Mouse (Mus musculus) cortical plate, adult 2 months (tissue): ENCODE measurements at regions not wholly inside any gene's neighbourhood (a gene's known extent, or its start where the extent isn't known, plus 50 kb on each side); places are given as distances from the start of the nearest gene placed in this dataset.

ENCODE experiments used
- H3K27ac ChIP-seq: fragments of 200-500 bp; 2 replicates; pipeline ENCODE4 v1.5.1; 2012; ENCODE audit warnings: low read length, control low read depth, inconsistent platforms; ENCODE audit not compliant: insufficient read depth
- H3K4me1 ChIP-seq: fragments of 200-500 bp; 2 replicates; pipeline ENCODE4 v1.6.1; 2011; ENCODE audit warnings: low read length; ENCODE audit not compliant: control insufficient read depth, insufficient read depth
- H3K4me3 ChIP-seq: fragments of 200-500 bp; 2 replicates; pipeline ENCODE4 v1.5.1; 2011; ENCODE audit warnings: mild to moderate bottlenecking, low read length, control low read depth; ENCODE audit not compliant: insufficient read depth
- CTCF ChIP-seq: fragments of 200-500 bp; IDR thresholded peaks from 2 replicates; pipeline ENCODE4 v1.5.1; 2011; ENCODE audit warnings: mild to moderate bottlenecking, control low read depth, low read length; ENCODE audit not compliant: insufficient read depth; ENCODE audit errors: extremely low read depth
- POLR2A ChIP-seq: fragments of 200-500 bp; IDR thresholded peaks from 2 replicates; pipeline ENCODE4 v1.6.1; 2011; ENCODE audit warnings: mild to moderate bottlenecking, low read length, control low read depth; ENCODE audit not compliant: insufficient read depth; ENCODE audit errors: extremely low read depth

DNA sequence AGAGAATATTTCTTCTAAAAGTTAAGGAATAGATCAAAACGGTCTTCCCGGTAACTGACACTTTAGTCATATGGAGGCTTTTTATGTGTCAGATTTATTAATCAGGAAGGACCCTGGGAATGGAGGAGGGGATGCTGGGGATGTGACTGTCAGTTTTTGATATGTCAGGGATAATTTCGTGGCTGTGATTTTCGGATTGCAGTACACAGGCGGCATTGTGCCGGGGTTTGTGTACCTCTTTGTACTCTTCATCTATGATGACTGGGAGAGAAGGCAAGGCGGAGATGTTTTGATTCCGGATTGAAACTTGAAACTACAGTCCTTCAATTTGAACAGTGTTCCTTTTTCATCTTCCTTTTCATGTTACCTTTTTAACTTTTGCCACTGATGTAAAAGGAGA is 344.2 kb downstream of the Mdfic start:
- no peak for TF ChIP-seq CTCF
- no peak for TF ChIP-seq POLR2A
- no peak overlapping the region for H3K4me3 ChIP-seq

DNA sequence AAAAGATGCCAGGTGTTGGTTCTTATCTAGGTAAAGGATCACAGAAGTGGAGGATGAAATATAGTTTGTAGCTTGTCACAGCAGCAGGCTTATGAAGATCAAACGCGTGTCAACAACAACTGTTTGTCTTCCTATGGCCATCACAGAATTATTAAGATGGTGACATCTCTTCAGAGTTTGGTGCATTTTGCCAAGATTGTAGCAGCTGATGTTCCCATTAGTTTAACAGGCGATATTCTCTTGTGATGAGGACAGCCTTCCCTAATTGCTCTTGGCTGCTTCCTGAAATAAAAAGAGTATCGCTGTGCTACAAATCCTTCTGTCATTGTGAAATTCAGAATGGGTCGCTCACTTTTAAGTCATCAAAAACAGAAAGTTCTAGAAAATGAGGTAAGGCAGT is 344.7 kb downstream of the Mdfic start:
- Histone ChIP-seq H3K4me1 (no peaks in the 10 kb centered on the region), H3K27ac (no peak overlapping the region), H3K4me3 (no peak overlapping the region)
- TF ChIP-seq CTCF (no peak), POLR2A (no peak)

More for the DNA sequence above, 344.2 kb downstream of the Mdfic start:
- H3K4me1 ChIP-seq: no peaks in the 10 kb centered on the region
- no peak overlapping the region for H3K27ac ChIP-seq

DNA sequence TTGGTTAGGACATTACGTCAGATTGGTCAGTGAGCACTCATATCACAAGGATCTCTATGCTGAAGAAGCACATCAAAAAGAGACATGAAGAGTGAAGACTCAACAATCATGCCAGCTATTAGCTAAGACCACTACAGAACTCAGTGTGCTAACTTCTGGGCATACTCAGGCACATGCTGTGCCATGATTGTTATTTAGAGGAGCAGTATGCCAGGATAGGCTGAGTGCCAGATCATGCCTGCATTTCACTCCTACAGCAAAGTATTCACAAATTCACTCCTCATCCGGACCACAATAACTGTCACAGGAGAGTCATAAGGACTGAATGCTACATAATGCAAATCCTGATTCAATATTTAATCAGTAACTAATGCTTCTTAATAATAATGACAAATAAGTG is 355.8 kb downstream of the Mdfic start:
- H3K27ac ChIP-seq: no peak overlapping the region
- no peaks in the 10 kb centered on the region for H3K4me1 ChIP-seq
- TF ChIP-seq POLR2A: no peak
- no peak for TF ChIP-seq CTCF
- H3K4me3 ChIP-seq: no peak overlapping the region

DNA sequence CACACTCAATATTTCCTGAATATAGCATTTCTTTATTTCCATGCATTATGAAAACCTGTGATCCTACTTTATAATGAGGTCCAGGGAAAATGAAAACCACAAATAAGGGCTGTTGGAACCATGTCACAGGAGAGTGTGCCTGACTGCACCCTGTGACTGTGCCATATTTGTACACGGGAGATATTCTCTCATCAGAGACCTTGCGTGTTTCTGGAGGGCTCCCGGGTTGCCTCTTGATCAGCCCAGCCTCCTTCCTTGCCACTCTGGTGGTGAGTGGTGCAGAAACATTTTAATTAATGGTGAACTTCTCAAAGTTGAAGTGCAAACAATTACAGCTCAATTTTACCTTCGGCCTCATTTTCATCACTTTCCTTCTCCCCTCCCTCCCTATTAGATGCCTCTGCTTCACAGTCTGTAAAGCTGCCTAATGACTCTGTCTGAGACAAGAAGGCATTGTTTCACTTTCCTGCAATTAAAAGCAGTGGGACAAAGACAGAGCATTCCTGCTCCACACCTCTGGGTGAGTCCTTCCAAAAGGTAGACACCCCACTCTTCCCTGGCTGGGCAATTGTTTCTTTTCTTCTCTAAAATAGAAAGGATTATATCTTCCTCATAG is 356.8 kb downstream of the Mdfic start:
- Histone ChIP-seq H3K4me1 (no peaks in the 10 kb centered on the region), H3K27ac (no peak overlapping the region), H3K4me3 (no peak overlapping the region)
- TF ChIP-seq CTCF: no peak

DNA sequence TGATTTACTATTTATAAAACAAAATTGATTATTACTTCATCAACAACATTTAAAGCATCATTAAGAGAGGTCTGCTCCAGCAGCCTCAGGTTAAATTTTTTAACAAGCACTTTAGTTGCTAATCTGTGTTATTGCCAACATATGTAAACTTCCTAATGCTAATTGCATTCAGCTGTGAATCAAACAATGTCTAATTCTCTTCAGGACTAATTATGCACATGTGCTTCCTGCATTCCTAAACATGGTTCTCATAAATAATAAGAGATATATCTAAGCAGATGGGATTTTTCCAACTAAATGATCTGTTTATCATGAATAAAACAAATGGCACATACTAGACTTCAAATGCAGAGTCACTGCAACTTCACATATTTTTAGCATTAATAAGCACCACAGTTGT is 357.5 kb downstream of the Mdfic start:
- no peak overlapping the region for H3K27ac ChIP-seq
- no peak overlapping the region for H3K4me3 ChIP-seq
- H3K4me1 ChIP-seq: no peaks in the 10 kb centered on the region
- no peak for TF ChIP-seq POLR2A
- no peak for TF ChIP-seq CTCF

DNA sequence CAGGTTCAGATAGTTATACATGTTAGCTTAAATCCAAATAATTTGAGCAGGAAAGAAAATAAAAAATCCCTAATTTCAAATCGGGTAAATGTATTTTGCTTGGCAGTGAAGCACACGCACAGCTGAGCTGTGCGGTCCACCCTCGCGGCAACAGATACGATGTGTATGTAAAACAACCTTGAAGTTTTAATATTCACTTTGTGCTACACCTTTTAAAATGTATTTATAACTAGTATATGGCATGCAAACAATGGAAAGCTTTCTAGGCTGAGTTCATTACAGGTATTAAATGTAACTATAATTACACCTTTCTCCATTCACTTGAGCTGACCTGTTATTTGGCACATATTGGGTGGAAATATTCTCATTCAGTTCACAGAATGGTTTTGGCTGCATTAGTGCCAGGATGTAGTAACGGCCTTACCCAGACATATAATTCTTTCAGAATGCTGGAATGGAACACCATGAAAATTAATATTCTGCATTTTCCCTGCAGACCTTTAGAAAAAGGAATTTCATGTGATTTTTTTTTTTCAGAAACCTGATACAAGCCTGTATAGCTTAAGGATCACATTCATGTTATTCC is 366.6 kb downstream of the Mdfic start:
- Histone ChIP-seq H3K4me3 (no peak overlapping the region), H3K4me1 (no peaks in the 10 kb centered on the region), H3K27ac (no peak overlapping the region)
- no peak for TF ChIP-seq POLR2A
- TF ChIP-seq CTCF: no peak

DNA sequence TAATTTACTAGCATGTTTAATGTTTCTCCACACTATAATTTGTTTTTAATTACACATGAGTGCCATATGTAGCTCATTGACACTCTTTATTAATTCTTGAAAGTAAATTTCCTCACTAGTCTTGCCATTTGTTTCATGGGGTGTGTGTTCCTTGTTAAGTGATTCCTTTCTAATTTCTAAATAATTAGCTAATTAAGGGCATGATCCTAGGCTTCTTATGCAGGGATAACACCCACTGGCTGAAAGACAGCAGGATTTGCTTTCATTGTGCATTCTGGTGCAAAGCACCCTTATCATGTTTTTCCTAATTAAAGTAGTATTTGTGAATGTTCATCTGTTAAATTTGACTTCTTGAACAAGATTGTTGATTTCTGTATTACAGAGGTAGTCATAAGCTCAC is 378.3 kb downstream of the Mdfic start:
- no peaks in the 10 kb centered on the region for H3K4me1 ChIP-seq
- no peak for TF ChIP-seq CTCF
- TF ChIP-seq POLR2A: no peak
- no peak overlapping the region for H3K4me3 ChIP-seq
- no peak overlapping the region for H3K27ac ChIP-seq

DNA sequence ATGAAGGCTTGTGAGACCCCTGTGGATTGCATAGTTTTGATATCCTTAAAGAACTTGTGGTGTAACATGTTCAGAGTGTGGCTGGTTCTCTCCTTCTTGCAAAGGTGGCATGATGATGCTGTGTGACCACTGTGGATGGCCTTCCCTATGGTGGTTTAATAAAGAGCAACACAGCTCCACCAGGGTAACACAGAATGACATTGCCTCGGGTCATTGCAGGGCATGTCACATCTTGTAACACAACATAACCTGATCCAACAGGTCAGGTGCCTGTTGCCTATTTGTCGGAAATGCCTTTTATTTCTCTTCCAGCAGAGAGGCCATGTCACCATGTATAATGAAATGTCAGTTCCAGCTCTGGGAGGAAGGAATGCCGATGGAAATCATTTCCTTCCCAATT is 420.5 kb downstream of the Mdfic start:
- TF ChIP-seq CTCF (no peak), POLR2A (no peak)
- Histone ChIP-seq H3K27ac (no peak overlapping the region), H3K4me1 (no peaks in the 10 kb centered on the region), H3K4me3 (no peak overlapping the region)

DNA sequence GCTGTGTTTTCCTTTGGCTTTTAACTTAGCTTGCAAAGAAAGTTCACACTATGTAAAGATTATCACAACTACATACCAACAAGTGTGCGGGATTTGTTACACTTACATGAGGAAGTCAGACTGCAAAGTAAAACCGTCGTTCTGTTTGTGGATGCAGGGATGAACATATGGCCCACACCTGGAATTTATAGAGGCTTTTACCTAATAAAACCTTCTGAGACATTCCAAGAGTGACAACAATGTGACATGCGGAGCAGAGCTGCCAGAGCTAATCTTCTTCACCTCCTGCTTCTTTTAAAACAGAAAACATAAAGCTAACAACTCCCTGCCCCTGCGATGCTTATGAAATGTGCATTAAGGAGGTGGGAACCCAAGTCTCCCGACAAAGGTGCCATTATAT is 424.1 kb downstream of the Mdfic start:
- no peak overlapping the region for H3K27ac ChIP-seq
- no peak for TF ChIP-seq POLR2A
- no peak for TF ChIP-seq CTCF
- H3K4me3 ChIP-seq: no peak overlapping the region
- H3K4me1 ChIP-seq: no peaks in the 10 kb centered on the region

DNA sequence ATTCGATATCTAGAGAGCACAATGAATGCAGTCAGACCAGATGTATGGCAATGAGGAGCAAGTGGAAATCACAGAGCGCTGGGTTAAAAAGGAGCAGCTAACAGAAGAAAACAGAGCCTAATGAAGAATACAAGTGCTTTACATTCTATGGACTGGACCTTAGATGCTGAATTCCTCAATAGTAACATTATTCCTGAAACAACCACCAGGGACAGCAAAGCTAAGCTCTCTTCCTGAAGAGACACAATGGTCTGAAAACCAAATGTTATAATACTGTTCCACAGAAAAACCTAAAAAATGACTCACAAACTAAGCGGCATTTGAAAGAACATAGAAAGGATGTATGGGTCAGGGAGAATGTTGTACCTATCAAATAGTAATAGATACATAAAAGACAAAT is 430.1 kb downstream of the Mdfic start:
- Histone ChIP-seq H3K27ac (no peak overlapping the region), H3K4me3 (no peak overlapping the region), H3K4me1 (no peaks in the 10 kb centered on the region)
- TF ChIP-seq POLR2A: no peak
- TF ChIP-seq CTCF: no peak
